Mouse (Mus musculus): Measurements from ENCODE around the gene Dip2b.

DNA sequence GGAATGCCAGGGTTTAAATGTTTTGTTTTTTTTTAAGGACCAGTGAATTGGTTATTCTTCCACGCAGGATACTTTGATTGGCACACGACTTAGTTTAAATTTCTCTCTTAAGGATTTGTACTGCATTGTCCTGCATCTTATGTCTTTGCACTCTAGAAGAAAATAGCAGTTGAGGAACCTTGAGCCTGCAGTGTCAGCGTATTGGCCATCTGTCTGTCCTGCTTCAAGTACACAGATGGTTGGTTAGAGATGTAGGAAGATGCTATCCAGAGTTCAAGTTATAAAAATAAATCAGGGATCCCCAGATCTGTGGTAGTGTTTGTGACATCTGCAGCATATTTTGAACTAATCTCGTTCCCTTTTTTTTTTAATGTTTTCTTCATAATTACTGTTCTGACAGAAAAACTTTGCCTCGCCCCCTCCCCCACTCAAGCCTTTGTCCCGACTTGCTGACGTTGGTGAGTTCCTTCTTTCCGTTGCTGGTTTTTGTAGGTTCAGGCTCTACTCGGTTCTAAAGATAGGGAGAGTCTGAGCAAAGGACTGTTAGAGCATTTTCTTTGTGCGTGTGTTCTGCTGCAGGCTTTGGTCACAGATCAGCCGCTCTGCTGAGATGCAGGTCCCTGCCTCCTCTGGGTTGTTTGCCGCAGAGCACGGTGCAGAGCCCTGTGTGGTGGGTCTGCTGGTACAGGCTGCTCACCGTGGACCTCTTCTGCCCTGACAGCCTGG lies 2.2 kb downstream of the Dip2b start:
- no peak for TF ChIP-seq CTCF (IDR thresholded peaks at IDR 0.05; ENCODE audit: borderline replicate concordance, insufficient read depth, low read depth, low read length)
- no peak for TF ChIP-seq POLR2A (IDR thresholded peaks at IDR 0.05; ENCODE audit: borderline replicate concordance, insufficient read depth, low read length)
